Mouse (Mus musculus): ENCODE results near the gene Gm49383. TPM values are rescaled to one million over a fixed set of nuclear protein-coding genes. Genes with fewer than 3 reads are reported as not detected.

Gene Gm49383
- total RNA-seq, 4 experiments from 2014 or later, result 4.7 to 5.8 (median 5.3) TPM

- no peak for DNase-seq (ENCODE audit: low spot score in 2 of 2)
Measured at GRCm38 (mm10) chr12:69204052-69204833, 7.3 kb upstream of the Gm49383 start, which contains the start of gene Gm49384. Gene Gm49384, minus strand, starts transcription at chr12:69204267.

DNA sequence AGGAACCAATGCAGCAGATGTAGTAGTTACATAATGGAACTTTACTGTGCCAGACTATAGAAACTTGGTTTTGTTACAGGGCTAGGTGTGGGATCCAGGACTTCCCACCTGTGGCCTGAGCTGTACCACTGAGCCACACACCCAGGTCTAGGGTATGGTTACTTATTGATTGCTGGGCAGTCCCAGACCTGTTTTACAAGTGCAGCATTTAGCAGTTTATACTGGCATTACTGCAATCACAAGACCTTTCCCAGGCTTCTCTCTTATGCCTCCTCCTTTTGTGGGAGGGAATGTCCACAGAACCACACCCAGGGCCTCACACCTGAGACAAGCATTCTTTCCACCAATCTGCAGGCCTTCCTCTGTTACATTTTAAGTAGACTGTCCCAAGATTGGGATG is 2.1 kb upstream of the Gm49383 start:
- DNase-seq (ENCODE audit: low spot score in 2 of 2), result no peak

GRCm38 (mm10) chr12:69198164-69198535 is 1.2 kb upstream of the Gm49383 start, which contains the start of gene Dnaaf2:
Gene Dnaaf2, minus strand, starts transcription at chr12:69198429.
- DNase-seq (ENCODE audit: low spot score in 2 of 2), result peak; percentile 42 to 58

DNA sequence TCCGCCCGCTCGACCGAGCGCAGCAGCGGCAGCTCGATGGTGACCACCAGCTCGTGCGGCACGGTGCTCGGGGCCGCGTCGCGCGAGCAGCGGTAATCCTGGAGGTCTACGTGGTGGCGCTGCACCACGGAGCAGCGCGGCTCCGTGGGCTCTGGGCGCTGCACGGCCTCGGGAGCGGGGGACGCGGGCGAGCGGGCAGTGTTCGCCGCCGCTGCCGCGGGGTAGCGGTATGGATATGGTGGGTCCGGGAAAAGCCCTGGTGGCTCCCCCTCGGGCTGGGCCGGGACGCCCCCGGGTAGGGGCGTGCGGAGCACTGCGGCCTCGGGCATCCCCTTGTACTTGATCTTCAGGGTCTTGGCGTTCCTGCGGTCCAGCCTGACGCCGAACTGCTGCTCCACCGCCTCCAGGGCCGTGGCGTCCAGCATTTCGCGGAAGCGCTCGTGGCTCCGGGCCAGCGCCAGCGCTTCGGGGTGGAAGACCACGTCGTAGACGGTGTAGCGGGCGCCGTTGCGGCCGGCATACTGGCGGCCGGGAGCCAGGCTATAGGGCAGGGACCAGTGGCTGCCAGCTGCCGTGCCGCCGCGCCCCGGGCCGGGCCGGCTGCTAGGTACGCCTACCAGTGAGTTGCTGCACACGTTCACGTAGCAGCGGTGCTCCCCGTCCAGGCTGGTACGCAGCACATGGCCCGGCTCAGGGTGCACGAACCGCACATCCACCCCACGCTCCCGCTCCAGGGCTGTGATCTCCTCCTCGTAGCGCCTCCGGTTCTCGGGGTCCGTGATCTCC is 667 bp upstream of the Gm49383 start:
- DNase-seq (ENCODE audit: low spot score in 2 of 2), result peak; percentile 25 to 48

- DNase-seq (ENCODE audit: low spot score in 2 of 2), result no peak
Measured at GRCm38 (mm10) chr12:69192637-69193036, 4.3 kb downstream of the Gm49383 start.

- DNase-seq (ENCODE audit: low spot score in 2 of 2), result no peak
Measured at GRCm38 (mm10) chr12:69191396-69191795, 5.5 kb downstream of the Gm49383 start.

DNA sequence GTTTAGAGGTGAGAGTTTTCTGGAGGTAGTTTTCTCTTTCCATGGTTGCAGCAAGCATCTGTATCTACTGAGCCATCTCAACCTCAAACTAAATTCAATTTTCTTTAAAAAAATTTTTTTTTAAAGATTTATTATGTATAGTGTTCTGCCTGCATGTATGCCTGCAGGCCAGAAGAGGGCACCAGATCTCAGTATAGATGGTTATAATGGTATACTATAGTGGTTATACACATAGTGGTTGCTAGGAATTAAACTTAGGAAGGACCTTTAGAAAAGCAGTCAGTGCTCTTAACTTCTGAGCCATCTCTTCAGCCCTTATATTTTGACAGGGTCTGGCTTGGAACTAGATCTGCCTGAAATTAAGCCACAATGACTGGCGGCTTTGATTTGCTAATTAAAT is 6.4 kb downstream of the Gm49383 start:
- DNase-seq (ENCODE audit: low spot score in 2 of 2), result no peak

DNA sequence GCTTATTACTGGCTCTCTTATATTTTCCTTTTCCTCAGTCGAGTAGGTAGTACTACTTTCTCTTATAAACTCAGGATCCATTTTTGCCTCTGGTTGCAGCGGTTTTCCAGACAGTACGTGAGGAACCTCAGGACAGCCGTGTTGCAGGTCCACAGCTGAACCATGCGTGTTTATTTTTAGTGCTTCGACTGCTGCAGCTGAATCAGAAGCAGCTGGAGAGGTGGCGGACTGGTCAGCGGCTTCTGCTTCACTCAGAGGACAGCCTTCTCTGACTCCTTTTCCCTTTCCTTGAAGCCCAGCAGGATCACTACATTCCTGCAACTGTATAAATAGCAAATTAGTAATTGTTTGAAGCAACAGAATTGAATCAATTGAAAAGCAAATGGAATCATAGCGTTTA is 6.8 kb downstream of the Gm49383 start:
- no peak for DNase-seq (ENCODE audit: low spot score in 2 of 2)

DNA sequence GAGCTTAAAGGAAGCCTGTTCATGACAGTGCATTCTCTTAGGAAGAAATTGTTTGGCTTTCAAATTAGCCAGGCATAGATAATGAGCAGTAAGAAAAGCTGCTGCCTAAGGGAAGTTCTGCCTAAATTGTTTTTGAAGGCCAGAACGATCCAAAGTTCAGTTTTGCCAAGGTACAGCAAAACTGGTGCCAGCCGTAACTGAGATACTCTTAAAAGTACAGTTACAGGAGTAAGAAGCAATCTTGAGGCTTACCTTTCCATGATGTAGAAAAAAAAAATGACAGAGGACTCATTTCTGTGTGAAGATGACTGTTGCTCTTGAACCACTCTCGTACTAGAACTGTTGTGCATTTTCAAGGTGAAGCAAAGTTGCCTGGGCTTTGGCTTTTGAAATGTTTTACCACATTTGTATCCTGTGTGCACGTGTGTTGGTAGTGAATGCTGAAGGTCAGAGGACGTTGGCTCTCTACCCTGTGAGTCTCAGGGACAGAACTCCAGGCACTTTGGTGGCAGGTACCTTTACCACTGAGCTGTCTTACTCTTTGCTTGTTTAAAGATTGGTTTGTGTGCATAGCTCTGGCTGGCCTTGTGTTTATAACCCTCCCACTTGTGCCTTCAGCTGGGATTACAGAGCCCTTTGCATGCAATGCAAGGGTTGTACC is 10.0 kb downstream of the Gm49383 start:
- no peak for DNase-seq (ENCODE audit: low spot score in 2 of 2)

DNA sequence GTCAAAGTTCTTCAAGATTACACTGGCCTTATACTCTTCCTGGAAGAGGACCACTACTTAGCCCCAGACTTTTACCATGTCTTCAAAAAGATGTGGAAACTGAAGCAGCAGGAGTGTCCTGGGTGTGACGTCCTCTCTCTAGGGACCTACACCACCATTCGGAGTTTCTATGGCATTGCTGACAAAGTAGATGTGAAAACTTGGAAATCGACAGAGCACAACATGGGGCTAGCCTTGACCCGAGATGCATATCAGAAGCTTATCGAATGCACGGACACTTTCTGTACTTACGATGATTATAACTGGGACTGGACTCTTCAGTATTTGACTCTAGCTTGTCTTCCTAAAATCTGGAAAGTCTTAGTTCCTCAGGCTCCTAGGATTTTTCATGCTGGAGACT is 11.5 kb downstream of the Gm49383 start:
- DNase-seq (ENCODE audit: low spot score in 2 of 2), result no peak

DNA sequence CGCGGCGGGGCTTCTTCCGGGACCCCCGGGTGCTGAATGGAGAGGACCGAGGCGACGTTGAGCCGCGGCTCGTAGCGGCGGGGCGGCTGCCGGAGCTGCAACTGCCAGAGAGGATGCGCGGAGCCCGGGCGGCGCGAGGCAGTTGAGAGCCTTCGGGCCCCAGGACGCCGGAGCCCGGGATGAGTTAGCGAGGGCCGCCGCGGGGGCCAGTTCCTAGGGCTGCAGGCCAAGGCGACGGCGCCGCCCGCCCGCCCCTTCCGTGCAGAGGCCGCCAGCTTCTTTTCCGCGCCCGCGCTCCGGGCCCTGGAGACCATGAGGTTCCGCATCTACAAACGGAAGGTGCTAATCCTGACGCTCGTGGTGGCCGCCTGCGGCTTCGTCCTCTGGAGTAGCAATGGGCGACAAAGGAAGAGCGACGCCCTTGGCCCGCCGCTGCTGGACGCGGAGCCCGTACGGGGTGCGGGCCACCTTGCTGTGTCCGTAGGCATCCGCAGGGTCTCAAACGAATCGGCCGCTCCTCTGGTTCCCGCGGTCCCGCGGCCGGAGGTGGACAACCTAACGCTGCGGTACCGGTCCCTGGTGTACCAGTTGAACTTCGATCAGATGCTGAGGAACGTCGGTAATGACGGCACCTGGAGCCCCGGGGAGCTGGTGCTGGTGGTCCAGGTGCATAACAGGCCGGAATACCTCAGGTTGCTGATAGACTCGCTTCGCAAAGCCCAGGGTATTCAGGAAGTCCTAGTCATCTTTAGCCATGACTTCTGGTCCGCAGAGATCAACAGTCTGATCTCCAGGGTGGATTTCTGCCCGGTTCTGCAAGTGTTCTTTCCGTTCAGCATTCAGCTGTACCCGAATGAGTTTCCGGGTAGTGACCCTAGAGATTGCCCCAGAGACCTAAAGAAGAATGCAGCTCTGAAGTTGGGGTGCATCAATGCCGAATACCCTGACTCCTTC is 12.3 kb downstream of the Gm49383 start:
- peak; percentile 35 to 51 for DNase-seq (ENCODE audit: low spot score in 2 of 2)

- peak; percentile 96 to 99 for DNase-seq (ENCODE audit: low spot score in 2 of 2)
Measured at GRCm38 (mm10) chr12:69183583-69184308, 13.2 kb downstream of the Gm49383 start, which contains the start of the genes Rpl36al and Mgat2. Gene Rpl36al, minus strand, starts transcription at chr12:69184083. Gene Mgat2, plus strand, starts transcription at chr12:69184157.

DNA sequence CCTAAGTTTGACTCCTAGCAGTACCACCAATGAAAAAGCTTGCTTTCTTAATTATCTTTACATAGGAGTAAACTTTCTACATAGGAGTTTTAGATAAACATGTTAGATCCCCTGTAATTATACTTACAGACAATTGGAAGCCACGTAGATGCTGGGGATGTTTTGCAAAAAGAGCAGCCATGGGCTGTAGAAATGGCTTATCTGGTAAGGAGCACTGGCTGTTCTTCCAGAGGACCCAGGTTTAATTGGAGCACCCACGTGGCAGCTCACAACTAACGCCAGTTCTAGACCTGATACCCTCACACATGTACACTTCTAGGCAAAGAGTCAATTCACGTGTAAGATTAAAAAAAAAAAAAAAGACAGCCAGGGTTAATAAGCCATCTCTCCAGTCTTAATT is 15.1 kb downstream of the Gm49383 start:
- DNase-seq (ENCODE audit: low spot score in 2 of 2), result no peak

DNA sequence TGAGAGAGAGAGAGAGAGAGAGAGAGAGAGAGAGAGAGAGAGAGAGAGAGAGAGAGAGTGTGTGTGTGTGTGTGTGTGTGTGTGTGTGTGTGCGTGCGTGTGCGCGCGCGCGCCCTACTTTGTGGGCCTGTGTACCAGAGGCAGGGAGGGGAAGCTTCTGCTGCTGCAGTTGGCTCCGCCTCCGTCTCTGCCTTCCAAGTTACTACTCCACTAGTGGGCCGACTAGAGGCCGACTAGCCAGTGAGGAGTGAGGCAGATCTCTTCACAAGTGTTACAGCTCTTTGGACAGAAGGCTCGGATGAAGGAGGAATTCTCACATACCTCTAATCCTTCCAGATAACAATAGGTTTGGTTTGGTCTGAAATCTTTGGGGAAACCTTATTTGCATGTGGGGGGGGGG is 17.5 kb downstream of the Gm49383 start:
- no peak for DNase-seq (ENCODE audit: low spot score in 2 of 2)

DNA sequence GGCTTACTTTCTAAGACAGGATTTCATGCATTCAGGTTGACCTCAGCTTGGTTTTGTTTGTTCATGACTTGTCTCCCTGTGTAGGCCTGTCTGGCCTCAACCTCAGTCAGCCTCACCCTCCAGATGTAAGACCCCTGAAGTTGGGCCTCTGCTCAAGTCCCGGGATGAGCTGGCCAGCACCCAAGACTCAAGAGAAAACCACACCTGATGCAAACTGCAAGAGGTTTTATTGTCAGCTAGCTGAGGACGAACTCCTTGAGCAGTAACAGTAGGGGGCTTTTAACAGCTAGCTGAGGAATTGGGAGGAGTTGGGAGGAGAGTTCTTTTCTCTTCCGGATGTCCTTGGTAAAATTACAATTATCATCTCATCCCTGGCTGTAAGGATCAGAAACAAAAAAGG is 19.4 kb downstream of the Gm49383 start:
- no peak for DNase-seq (ENCODE audit: low spot score in 2 of 2)

DNA sequence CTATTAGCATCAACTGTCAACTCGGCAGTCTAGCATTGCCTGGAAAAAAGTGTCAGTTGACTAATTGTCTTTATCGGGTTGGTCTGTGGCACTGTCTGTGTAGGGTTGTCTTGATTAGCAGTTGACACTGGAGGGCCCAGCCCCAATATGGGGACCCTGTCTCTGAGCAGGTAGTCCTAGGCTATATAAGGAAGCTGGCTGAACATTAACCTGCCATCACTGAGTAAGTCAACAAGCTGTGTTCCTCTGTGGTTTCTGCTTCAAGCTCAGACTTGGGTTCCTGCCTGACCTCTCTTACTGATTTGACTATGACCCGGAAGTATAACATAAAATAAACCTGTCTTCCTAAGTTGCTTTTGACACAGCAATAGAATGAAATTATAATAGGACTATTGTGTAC is 20.9 kb downstream of the Gm49383 start:
- DNase-seq (ENCODE audit: low spot score in 2 of 2), result no peak

GRCm38 (mm10) chr12:69171307-69171706 is 25.6 kb downstream of the Gm49383 start:
- DNase-seq (ENCODE audit: low spot score in 2 of 2), result no peak

- peak; percentile 74 to 89 for DNase-seq (ENCODE audit: low spot score in 2 of 2)
Measured at GRCm38 (mm10) chr12:69168461-69169106, 28.3 kb downstream of the Gm49383 start, which contains the start of gene Lrr1. Gene Lrr1, plus strand, starts transcription at chr12:69168814.

GRCm38 (mm10) chr12:69167656-69168460 is 29.0 kb downstream of the Gm49383 start:
- no peak for DNase-seq (ENCODE audit: low spot score in 2 of 2)
